Mouse (Mus musculus) limb, embryonic 10.5 days (tissue): ENCODE measurements around the gene Txn2. TPM values are rescaled to one million over a fixed set of nuclear protein-coding genes. Genes with fewer than 3 reads are reported as not detected.

Experiments
- DNase-seq: peaks from one replicate; pipeline ENCODE4 v3.0.0-alpha.2; 2017; ENCODE audit warnings: low spot score
- H3K27ac ChIP-seq: fragments of 300-500 bp; sonication (generic); 2 replicates; pipeline ENCODE4 v1.5.1; 2016; ENCODE audit warnings: mild to moderate bottlenecking
- H3K27me3 ChIP-seq: fragments of 300-500 bp; sonication (generic); 2 replicates; pipeline ENCODE4 v1.6.1; 2016; ENCODE audit warnings: low read depth, mild to moderate bottlenecking; ENCODE audit not compliant: poor library complexity, severe bottlenecking
- H3K36me3 ChIP-seq: fragments of 300-500 bp; sonication (generic); 2 replicates; pipeline ENCODE4 v1.6.1; 2016; ENCODE audit warnings: mild to moderate bottlenecking, moderate library complexity
- H3K4me1 ChIP-seq: fragments of 300-500 bp; sonication (generic); 2 replicates; pipeline ENCODE4 v1.6.1; 2016
- H3K4me3 ChIP-seq: fragments of 300-500 bp; sonication (generic); 2 replicates; pipeline ENCODE4 v1.5.1; 2016; ENCODE audit warnings: mild to moderate bottlenecking, moderate library complexity
- H3K9me3 ChIP-seq: fragments of 300-500 bp; sonication (generic); replicated peaks from 2 replicates; pipeline ENCODE4 v1.6.1; 2016; ENCODE audit warnings: mild to moderate bottlenecking
- WGBS: fragments of 180-500 bp; shearing (Covaris S2); methylation state at CpG from one replicate; pipeline ENCODE4 v1.1.7; 2016; 5-methylcytosine and 5-hydroxymethylcytosine counted together
- polyA plus RNA-seq: library from polyadenylated mRNA; unstranded; fragments of >200 nt; fragmentation: Nextera tagmentation; extraction: Ambion mirVana; gene quantifications from 2 replicates; pipeline ENCODE4 v1.2.1, GENCODE M21; 2016

The Txn2 gene
- polyA plus RNA-seq = 287 and 339 TPM in 2 replicates

DNA sequence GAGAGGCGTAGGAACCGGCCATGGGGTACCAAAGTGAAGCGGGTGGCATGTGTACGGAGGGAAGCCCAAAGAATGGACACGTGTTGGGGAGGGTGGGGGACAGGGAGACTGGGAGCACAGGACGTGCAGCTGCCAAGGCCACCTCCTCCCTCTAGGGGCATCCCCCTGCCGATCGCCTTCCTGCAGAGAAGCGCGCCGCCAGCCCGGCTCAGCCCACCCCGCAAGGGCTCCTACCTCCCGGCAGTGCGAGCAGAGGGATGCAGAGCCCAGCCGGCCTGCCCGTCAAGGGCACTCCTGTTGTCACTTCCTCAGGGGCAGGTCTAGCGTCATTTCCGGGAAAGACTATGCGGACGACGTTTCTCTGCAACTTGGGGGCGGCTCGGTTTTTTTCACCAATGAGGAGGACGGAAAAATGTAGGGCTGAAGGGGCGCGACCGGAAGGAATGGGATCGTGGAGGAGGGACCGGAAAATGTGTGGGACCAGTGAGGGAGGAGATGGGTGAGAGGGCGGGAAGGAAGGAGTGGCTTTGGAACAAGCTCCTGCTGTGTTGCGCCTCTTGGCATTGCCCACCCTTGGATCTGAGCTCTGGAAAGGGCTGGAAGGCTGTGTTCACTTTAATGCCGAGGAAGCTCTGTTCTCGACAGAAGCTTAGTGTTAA is at the start of gene Txn2:
Txn2 (minus strand) TSS at position 334 of the 659 bp plus-strand sequence.
- Histone ChIP-seq H3K27ac (peak within 1 kb of the TSS; percentile 89), H3K4me3 (peak within 1 kb of the TSS; percentile 87), H3K9me3 (no peaks in the 10 kb centered on the region), H3K4me1 (peaks cover 22% of the 10 kb centered on the region), H3K27me3 (no peaks in the 10 kb centered on the region), H3K36me3 (peaks cover 37% of the 10 kb centered on the region)
- WGBS = under 1% methylated on average over 34 of the region's 34 CpGs
- peak; percentile 94 for DNase-seq

DNA sequence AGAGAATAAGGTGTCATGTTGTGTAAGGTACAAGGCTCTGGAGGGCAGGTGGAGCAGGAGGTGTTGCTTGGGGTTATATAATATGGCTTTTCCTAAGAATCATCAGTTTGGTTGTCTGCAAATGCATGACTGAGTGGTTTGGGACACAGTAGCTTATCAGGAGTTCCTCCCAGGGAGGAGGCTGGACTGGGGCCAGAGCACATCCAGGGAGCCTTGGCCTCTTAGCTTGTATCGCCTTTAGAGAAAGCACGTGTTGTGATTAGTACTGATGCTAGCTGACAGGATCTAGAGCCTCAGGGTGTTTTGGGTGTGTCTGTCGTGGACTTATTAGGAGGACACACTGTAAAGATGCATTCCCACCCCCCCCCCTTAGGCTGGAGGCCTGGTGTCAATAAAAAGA is 48.9 kb upstream of the Txn2 start:
- Histone ChIP-seq H3K4me1 (no peaks in the 10 kb centered on the region), H3K4me3 (no peak overlapping the region), H3K27me3 (no peaks in the 10 kb centered on the region), H3K27ac (no peak overlapping the region), H3K36me3 (no peaks in the 10 kb centered on the region), H3K9me3 (no peaks in the 10 kb centered on the region)
- DNase-seq = no peak
- 78% methylated on average over 3 of the region's 3 CpGs for WGBS

DNA sequence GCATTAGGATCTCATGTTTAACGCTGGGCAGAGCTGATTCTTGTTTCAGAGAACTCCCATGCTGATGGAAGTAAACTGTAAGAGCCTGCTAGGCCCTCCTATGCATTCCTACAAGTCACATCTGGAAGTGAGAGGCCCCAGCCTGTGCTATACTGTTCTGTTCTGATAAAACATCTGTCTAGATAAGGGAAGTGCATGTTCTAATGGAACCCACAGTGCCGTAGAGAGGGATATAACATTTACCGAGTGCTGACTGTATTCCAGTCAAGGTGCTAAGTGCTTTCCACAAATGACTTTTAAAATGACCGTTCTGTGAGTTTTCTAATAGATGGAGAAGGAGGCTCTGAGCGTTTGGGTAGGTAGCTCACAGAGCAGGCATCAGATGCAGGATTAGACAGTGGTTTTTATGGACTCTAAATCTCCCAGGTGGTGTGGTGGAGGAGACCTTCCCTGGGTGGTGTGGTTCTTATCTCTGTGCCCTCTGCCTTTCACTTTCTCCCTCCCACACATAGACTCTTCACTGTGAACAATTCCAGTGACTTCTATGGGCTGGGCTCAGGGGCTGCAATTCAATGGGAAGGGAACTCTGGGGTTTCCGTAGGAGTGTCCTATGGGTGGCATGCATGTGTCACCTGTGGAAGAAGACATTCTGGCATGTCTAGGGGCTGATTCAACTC is 45.5 kb upstream of the Txn2 start:
- H3K27me3 ChIP-seq = no peaks in the 10 kb centered on the region
- WGBS = 80% methylated on average over 6 of the region's 6 CpGs
- no peak overlapping the region for H3K4me3 ChIP-seq
- DNase-seq = no peak
- no peak overlapping the region for H3K27ac ChIP-seq
- H3K9me3 ChIP-seq = no peaks in the 10 kb centered on the region
- no peaks in the 10 kb centered on the region for H3K36me3 ChIP-seq
- peaks cover 14% of the 10 kb centered on the region for H3K4me1 ChIP-seq

DNA sequence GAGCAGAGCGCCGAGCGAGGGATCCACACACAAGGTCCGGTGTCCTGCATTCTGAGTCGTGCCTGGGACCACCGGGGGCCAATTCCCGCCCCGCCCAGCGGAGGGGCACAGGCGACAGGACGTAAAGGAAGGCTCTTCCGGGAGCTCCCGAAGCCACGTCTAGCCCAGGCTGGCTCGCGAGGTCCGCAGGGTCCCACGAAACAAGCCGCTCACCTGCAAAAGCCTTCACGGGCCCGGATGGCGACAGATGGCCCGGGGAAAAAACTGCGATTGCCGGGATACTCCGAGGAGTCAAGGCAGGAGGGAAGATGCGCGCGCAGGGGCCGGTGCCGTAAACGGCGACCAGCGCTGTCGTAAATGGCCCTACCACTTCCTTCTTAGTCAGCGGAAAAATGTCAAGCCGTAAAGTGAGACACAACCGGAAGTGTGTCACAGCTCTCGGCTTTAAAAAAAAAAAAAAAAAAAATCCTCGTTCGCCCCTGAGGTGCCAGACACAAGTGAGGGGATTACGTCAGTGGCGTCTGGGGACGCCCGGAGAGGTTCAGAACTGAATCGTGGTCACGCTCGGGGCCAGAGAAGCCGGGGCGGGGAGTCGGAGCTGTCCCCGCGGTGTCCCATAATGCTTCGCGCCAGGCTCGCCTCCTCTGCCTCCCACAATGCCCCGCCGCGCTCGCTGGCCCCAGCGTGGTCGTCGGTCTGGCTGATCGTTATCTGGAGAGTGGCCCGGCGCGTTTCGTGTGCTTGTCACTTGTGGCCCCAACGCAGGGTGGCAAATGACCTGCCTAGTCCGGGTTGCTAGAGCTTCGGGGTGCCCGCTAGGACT is 41.9 kb upstream of the Txn2 start, which contains the start of gene Eif3d:
Eif3d (minus strand) TSS at position 344 of the 823 bp plus-strand sequence.
- Histone ChIP-seq H3K9me3 (no peaks in the 10 kb centered on the region), H3K4me3 (peak within 1 kb of the TSS; percentile 98), H3K27me3 (no peaks in the 10 kb centered on the region), H3K4me1 (peaks cover 23% of the 10 kb centered on the region), H3K36me3 (peaks cover 33% of the 10 kb centered on the region), H3K27ac (peak within 1 kb of the TSS; percentile 97)
- under 1% methylated on average over 72 of the region's 72 CpGs for WGBS
- peak; percentile 98 for DNase-seq

DNA sequence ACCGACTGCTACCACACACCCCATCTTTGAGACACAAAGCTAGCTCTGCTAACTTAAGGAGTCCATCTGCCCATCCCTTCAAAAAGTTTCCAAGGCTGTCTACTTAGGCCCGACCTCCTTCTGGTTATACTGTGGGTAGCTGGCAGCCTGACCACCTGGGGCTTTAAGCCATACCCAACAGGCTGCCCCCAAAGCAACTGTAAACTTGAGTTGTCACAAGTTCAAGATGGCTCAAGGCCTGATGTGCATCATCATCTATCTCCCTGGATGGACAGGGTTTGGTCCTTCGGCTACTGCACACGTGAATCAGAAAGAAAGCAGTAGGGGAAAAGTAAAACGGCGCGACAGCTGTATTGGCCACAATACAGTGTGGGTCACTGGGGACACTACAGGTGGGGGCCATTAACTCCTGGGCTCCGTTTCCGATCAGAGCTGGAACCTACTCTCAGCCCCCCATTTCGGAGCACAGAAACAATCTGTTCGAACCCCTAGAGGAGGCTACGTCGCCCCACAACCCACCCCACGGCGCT is 41.2 kb upstream of the Txn2 start:
- 3% methylated on average over 15 of the region's 15 CpGs for WGBS
- Histone ChIP-seq H3K4me3 (peak overlapping the region; percentile 98), H3K27me3 (no peaks in the 10 kb centered on the region), H3K27ac (peak overlapping the region; percentile 97), H3K36me3 (peaks cover 40% of the 10 kb centered on the region), H3K4me1 (peaks cover 23% of the 10 kb centered on the region), H3K9me3 (no peaks in the 10 kb centered on the region)
- no peak for DNase-seq

DNA sequence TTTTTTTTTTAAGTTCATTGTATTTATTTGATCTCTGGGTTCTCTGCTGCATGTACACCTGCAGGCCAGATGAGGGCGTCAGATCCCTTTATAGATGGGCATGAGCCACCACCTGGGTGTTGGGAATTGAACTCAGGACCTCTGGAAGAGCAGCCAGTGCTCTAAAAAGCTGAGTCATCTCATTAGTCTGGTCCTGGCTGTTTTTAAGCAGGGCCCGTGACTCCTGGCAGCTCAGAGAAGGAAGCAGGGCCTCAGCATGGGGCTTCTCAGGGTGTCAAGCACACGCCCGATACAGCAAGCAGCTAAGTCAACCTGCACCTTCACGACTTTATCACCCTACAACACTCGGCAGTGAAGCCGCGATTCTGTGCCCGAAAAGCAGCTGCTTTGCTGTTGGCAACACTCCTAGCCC is 36.3 kb upstream of the Txn2 start:
- no peaks in the 10 kb centered on the region for H3K27me3 ChIP-seq
- H3K9me3 ChIP-seq = no peaks in the 10 kb centered on the region
- DNase-seq = no peak
- peaks cover 15% of the 10 kb centered on the region for H3K4me1 ChIP-seq
- peaks cover 89% of the 10 kb centered on the region for H3K36me3 ChIP-seq
- WGBS = 86% methylated on average over 9 of the region's 9 CpGs
- no peak overlapping the region for H3K4me3 ChIP-seq
- no peak overlapping the region for H3K27ac ChIP-seq

DNA sequence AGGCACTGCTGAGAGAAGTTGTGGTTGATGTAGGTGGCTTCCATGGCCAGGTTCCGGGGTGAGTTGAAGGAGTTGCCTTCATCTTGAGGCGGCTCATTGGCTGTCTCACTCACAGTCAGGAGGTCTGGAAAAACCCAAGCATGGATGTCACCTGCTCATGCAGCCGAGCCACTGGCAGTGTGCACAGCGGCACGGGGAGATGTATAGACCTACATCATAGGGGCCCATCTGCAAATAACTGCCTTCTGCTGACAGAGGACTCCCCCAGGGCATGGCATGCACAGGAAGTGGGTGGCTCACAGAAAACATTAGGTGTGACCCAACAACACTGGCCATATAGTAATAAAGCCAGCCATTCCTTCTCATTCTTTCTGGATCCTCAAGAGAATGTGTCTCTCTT is 33.6 kb upstream of the Txn2 start:
- no peaks in the 10 kb centered on the region for H3K9me3 ChIP-seq
- H3K36me3 ChIP-seq = peaks cover 95% of the 10 kb centered on the region
- no peaks in the 10 kb centered on the region for H3K27me3 ChIP-seq
- no peak overlapping the region for H3K4me3 ChIP-seq
- DNase-seq = no peak
- H3K4me1 ChIP-seq = peaks cover 3% of the 10 kb centered on the region
- WGBS = over 99% methylated on average over 5 of the region's 5 CpGs
- no peak overlapping the region for H3K27ac ChIP-seq

DNA sequence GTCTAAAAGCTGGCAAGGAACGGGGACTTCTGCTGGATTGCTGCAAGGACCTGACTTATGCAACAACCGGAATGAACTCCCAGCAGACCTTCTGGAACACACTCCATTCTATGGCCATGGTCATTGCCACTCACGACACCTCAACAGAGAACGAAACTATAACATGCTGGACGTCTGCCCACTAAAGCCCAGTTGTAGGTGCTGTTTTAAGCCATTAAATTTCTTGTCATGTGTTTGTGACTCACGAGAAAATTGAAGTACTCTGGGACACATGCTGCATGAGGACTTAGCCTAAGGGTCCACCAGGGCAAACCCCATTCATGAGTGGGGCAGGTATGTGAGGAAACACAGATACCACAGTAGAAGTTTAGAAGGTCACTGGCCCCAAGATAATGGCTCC is 31.9 kb upstream of the Txn2 start:
- DNase-seq = no peak
- no peak overlapping the region for H3K27ac ChIP-seq
- no peaks in the 10 kb centered on the region for H3K9me3 ChIP-seq
- peaks cover 77% of the 10 kb centered on the region for H3K36me3 ChIP-seq
- peaks cover 8% of the 10 kb centered on the region for H3K27me3 ChIP-seq
- H3K4me1 ChIP-seq = peaks cover 21% of the 10 kb centered on the region
- 90% methylated on average over 6 of the region's 6 CpGs for WGBS
- H3K4me3 ChIP-seq = no peak overlapping the region

DNA sequence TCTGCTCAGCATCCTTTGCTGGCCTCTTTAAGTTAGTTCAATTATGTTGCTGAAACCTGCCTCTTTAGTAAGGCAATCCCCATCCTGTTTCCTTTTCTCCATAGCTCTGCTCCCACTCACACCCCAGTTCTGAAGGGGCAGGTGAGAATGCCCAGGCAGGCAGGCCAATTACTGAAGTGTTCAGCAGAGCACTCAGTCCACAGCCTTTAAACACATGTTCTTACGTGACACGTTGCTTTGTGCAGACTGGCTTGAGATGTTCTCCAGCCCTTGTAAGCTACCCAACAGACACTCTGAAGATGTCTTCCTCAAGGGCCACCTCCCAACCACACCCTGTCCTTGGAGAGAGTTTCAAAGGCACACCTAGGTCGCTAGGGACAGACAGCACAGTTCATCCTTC is 29.3 kb upstream of the Txn2 start:
- H3K36me3 ChIP-seq = peaks cover 51% of the 10 kb centered on the region
- 70% methylated on average over 3 of the region's 3 CpGs for WGBS

DNA sequence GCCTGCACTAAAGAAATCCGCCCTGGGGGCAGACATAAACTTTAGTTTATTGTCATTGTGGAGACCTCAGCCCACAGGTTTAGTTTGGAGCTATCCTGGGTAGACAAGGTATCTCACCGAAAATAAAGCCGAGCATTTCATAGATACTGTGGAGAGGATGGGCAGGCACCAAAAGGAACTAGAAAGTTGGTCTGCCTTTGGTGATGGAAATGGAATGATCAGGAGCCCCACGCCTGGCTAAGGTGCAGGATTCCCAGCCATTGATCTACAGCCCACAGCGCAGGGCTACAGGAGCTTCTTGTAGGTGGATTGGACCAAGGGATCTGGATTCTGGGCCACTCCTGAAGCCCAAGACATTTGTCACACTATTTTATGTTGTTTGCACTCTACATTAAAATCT is 28.8 kb upstream of the Txn2 start:
- Histone ChIP-seq H3K27ac (no peak overlapping the region), H3K4me3 (no peak overlapping the region), H3K27me3 (peaks cover 30% of the 10 kb centered on the region), H3K4me1 (peaks cover 26% of the 10 kb centered on the region), H3K9me3 (no peaks in the 10 kb centered on the region), H3K36me3 (peaks cover 51% of the 10 kb centered on the region)
- WGBS = 41% methylated on average over 5 of the region's 5 CpGs
- no peak for DNase-seq

More for the DNA sequence above, 29.3 kb upstream of the Txn2 start:
- Histone ChIP-seq H3K4me3 (no peak overlapping the region), H3K4me1 (peaks cover 26% of the 10 kb centered on the region), H3K27me3 (peaks cover 30% of the 10 kb centered on the region), H3K27ac (no peak overlapping the region), H3K9me3 (no peaks in the 10 kb centered on the region)
- no peak for DNase-seq

DNA sequence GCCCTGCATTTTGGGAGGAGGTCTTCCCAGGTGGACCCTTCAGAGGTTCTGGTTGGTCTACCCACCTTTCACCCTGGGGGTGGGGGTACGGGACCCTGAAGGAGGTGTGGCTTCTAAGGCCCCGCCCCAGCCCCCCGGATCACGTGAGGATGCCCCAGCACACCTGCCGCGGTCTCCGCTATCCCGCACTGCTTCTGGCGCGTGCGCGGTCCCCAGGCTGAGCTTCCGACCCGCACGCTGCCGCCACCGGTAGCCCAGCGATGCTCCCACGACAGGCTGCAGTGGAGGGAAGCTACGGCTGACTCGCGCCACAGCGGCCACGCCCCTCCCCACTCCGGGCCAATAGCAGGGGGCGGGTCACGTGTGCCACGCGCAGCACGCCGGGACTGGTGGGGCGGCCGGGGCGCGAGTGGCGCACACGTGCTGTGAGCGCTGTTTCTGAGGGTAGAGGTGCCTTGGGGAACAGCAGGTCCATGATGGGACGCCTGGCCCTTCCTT is 27.6 kb upstream of the Txn2 start, which contains the start of gene Foxred2:
Foxred2 (minus strand) TSS at position 319 of the 498 bp plus-strand sequence.
- H3K4me3 ChIP-seq = peak within 1 kb of the TSS; percentile 67
- WGBS = 1% methylated on average over 39 of the region's 39 CpGs
- peaks cover 26% of the 10 kb centered on the region for H3K4me1 ChIP-seq
- H3K36me3 ChIP-seq = peaks cover 47% of the 10 kb centered on the region
- peak within 1 kb of the TSS; percentile 75 for H3K27ac ChIP-seq
- peak; percentile 90 for DNase-seq
- no peaks in the 10 kb centered on the region for H3K9me3 ChIP-seq
- H3K27me3 ChIP-seq = peaks cover 30% of the 10 kb centered on the region
